Mouse (Mus musculus) granulocyte monocyte progenitor cell, adult 5-6 weeks (primary cell): ENCODE results near the gene Lypd3. TPM values are rescaled to one million over a fixed set of nuclear protein-coding genes. Genes with fewer than 3 reads are reported as not detected.
"Not testable (repeated sequence)": the region's sequence is repeated elsewhere in the genome, so short reads cannot be mapped to it uniquely, and the experiment has no call there.

Experiments
- ATAC-seq: replicated peaks from 2 replicates; pipeline ENCODE4 v1.8.0; 2016; ENCODE audit warnings: mild to moderate bottlenecking, moderate TSS enrichment, inconsistent platforms; ENCODE audit not compliant: poor library complexity, severe bottlenecking
- total RNA-seq, 2 experiments: library from RNA; stranded (forward) in 1 of 2; stranded (reverse) in 1 of 2; fragments of 200-712, 200-1000 nt in 1 of 2; fragments of >200 nt in 1 of 2; fragmentation: Nextera tagmentation in 1 of 2; gene quantifications; 2 replicates each; pipeline ENCODE4 v1.2.3; 2014 to 2017

The Lypd3 gene
- total RNA-seq, 2 experiments from 2014 or later = not detected

GRCm38 (mm10) chr7:24659737-24660357, 23.5 kb downstream of the Lypd3 start:
- no peak for ATAC-seq

- ATAC-seq = peak; percentile 67
Observed at GRCm38 (mm10) chr7:24661118-24661904, 25.0 kb downstream of the Lypd3 start.

- peak; percentile 83 for ATAC-seq
Observed at GRCm38 (mm10) chr7:24662575-24662974, 26.2 kb downstream of the Lypd3 start.

GRCm38 (mm10) chr7:24664301-24664700, 28.0 kb downstream of the Lypd3 start:
- ATAC-seq = no peak

- no peak for ATAC-seq
Observed at GRCm38 (mm10) chr7:24664959-24665358, 28.6 kb downstream of the Lypd3 start.

GRCm38 (mm10) chr7:24671944-24672439, 35.6 kb downstream of the Lypd3 start:
- ATAC-seq = no peak

- ATAC-seq = no peak
Observed at GRCm38 (mm10) chr7:24676575-24676974, 40.2 kb downstream of the Lypd3 start, which contains the start of gene Tex101. TSS of gene Tex101 (minus strand) at chr7:24676675.

- ATAC-seq = not testable (repeated sequence)
Observed at GRCm38 (mm10) chr7:24684121-24684520, 47.8 kb downstream of the Lypd3 start.

GRCm38 (mm10) chr7:24687519-24687918, 51.2 kb downstream of the Lypd3 start:
- ATAC-seq = not testable (repeated sequence)

Other genes starting within 250 kb of the Lypd3 start
- 21.6 and 29.5 TPM in 2 replicates for gene Smg9, start 236.9 kb upstream of the Lypd3 start, total RNA-seq (2014; fragmentation: Nextera tagmentation)
- gene Smg9, start 236.9 kb upstream of the Lypd3 start, total RNA-seq (2017) = 19.5 and 21.8 TPM in 2 replicates
- not detected in 2 replicates for gene Irgc1, start 184.3 kb upstream of the Lypd3 start, total RNA-seq (2014; fragmentation: Nextera tagmentation)
- gene Irgc1, start 184.3 kb upstream of the Lypd3 start, total RNA-seq (2017) = not detected in 2 replicates
- 19.0 and 20.5 TPM in 2 replicates for gene Plaur, start 174.1 kb upstream of the Lypd3 start, total RNA-seq (2014; fragmentation: Nextera tagmentation)
- 23.9 and 26.2 TPM in 2 replicates for gene Plaur, start 174.1 kb upstream of the Lypd3 start, total RNA-seq (2017)
- gene Cadm4, start 154.5 kb upstream of the Lypd3 start, total RNA-seq (2014; fragmentation: Nextera tagmentation) = not detected in 2 replicates
- not detected in 2 replicates for gene Cadm4, start 154.5 kb upstream of the Lypd3 start, total RNA-seq (2017)
- 1.5 and 4.0 TPM in 2 replicates for gene Zfp428, start 129.5 kb upstream of the Lypd3 start, total RNA-seq (2014; fragmentation: Nextera tagmentation)
- 2.2 and 2.7 TPM in 2 replicates for gene Zfp428, start 129.5 kb upstream of the Lypd3 start, total RNA-seq (2017)
- gene AC161166.1, start 124.1 kb upstream of the Lypd3 start, total RNA-seq (2014; fragmentation: Nextera tagmentation) = not detected in 2 replicates
- not detected in 2 replicates for gene AC161166.1, start 124.1 kb upstream of the Lypd3 start, total RNA-seq (2017)
- 5.1 and 5.9 TPM in 2 replicates for gene Irgq, start 105.9 kb upstream of the Lypd3 start, total RNA-seq (2014; fragmentation: Nextera tagmentation)
- 3.3 and 4.2 TPM in 2 replicates for gene Irgq, start 105.9 kb upstream of the Lypd3 start, total RNA-seq (2017)
- gene Pinlyp, start 90.4 kb upstream of the Lypd3 start, total RNA-seq (2014; fragmentation: Nextera tagmentation) = not detected in 2 replicates
- gene Pinlyp, start 90.4 kb upstream of the Lypd3 start, total RNA-seq (2017) = not detected in 2 replicates
- 72.6 and 80.6 TPM in 2 replicates for gene Xrcc1, start 90.3 kb upstream of the Lypd3 start, total RNA-seq (2014; fragmentation: Nextera tagmentation)
- gene Xrcc1, start 90.3 kb upstream of the Lypd3 start, total RNA-seq (2017) = 38.6 and 40.9 TPM in 2 replicates
- 50.4 and 71.3 TPM in 2 replicates for gene Ethe1, start 49.0 kb upstream of the Lypd3 start, total RNA-seq (2014; fragmentation: Nextera tagmentation)
- gene Ethe1, start 49.0 kb upstream of the Lypd3 start, total RNA-seq (2017) = 23.4 and 28.3 TPM in 2 replicates
- gene Zfp575, start 48.9 kb upstream of the Lypd3 start, total RNA-seq (2014; fragmentation: Nextera tagmentation) = 0.41 and 0.75 TPM in 2 replicates
- not detected in 2 replicates for gene Zfp575, start 48.9 kb upstream of the Lypd3 start, total RNA-seq (2017)
- gene Phldb3, start 25.8 kb upstream of the Lypd3 start, total RNA-seq (2014; fragmentation: Nextera tagmentation) = 1.8 and 6.4 TPM in 2 replicates
- gene Phldb3, start 25.8 kb upstream of the Lypd3 start, total RNA-seq (2017) = 7.6 and 13.5 TPM in 2 replicates
- not detected in 2 replicates for gene Tex101, start 40.1 kb downstream of the Lypd3 start, total RNA-seq (2014; fragmentation: Nextera tagmentation)
- not detected in 2 replicates for gene Tex101, start 40.1 kb downstream of the Lypd3 start, total RNA-seq (2017)
- not detected in 2 replicates for gene BC049730, start 72.7 kb downstream of the Lypd3 start, total RNA-seq (2014; fragmentation: Nextera tagmentation)
- not detected in 2 replicates for gene BC049730, start 72.7 kb downstream of the Lypd3 start, total RNA-seq (2017)
- not detected in 2 replicates for gene Gm4763, start 90.4 kb downstream of the Lypd3 start, total RNA-seq (2014; fragmentation: Nextera tagmentation)
- gene Gm4763, start 90.4 kb downstream of the Lypd3 start, total RNA-seq (2017) = not detected in 2 replicates
- gene Cd177, start 123.8 kb downstream of the Lypd3 start, total RNA-seq (2014; fragmentation: Nextera tagmentation) = 0.43 and 1.3 TPM in 2 replicates
- 18.1 and 21.1 TPM in 2 replicates for gene Cd177, start 123.8 kb downstream of the Lypd3 start, total RNA-seq (2017)
- not detected in 2 replicates for gene Ceacam10, start 140.7 kb downstream of the Lypd3 start, total RNA-seq (2014; fragmentation: Nextera tagmentation)
- gene Ceacam10, start 140.7 kb downstream of the Lypd3 start, total RNA-seq (2017) = 0.82 and 4.9 TPM in 2 replicates
- 3.2 and 7.1 TPM in 2 replicates for gene Gm9844, start 225.7 kb downstream of the Lypd3 start, total RNA-seq (2014; fragmentation: Nextera tagmentation)
- 3.6 and 12.8 TPM in 2 replicates for gene Gm9844, start 225.7 kb downstream of the Lypd3 start, total RNA-seq (2017)
- not detected in 2 replicates for gene Lypd4, start 233.4 kb downstream of the Lypd3 start, total RNA-seq (2014; fragmentation: Nextera tagmentation)
- not detected in 2 replicates for gene Lypd4, start 233.4 kb downstream of the Lypd3 start, total RNA-seq (2017)
- gene Dmrtc2, start 233.5 kb downstream of the Lypd3 start, total RNA-seq (2014; fragmentation: Nextera tagmentation) = not detected in 2 replicates
- gene Dmrtc2, start 233.5 kb downstream of the Lypd3 start, total RNA-seq (2017) = not detected in 2 replicates
- 4,360 and 4,453 TPM in 2 replicates for gene Rps19, start 247.8 kb downstream of the Lypd3 start, total RNA-seq (2014; fragmentation: Nextera tagmentation)
- gene Rps19, start 247.8 kb downstream of the Lypd3 start, total RNA-seq (2017) = 1,417 and 1,663 TPM in 2 replicates